Mouse (Mus musculus) brain, embryonic 14.5 days (tissue): Measurements from ENCODE around the gene Sf3a1. TPM values are rescaled to one million over a fixed set of nuclear protein-coding genes. Genes with fewer than 3 reads are reported as not detected.
A peak's percentile ranks its signal among the peaks of the same experiment; 100 is the strongest.
"Not testable (repeated sequence)": the region's sequence is repeated elsewhere in the genome, so short reads cannot be mapped to it uniquely, and the experiment has no call there.

ENCODE experiments used
- DNase-seq: peaks from one replicate; pipeline ENCODE4 v3.0.0-alpha.2; 2011; ENCODE audit warnings: low read depth
- CTCF ChIP-seq: fragments of 200-500 bp; IDR thresholded peaks from 2 replicates; pipeline ENCODE4 v1.5.1; 2012; ENCODE audit warnings: inconsistent platforms, mild to moderate bottlenecking, moderate library complexity, borderline replicate concordance; ENCODE audit not compliant: insufficient read depth, insufficient read length; ENCODE audit errors: extremely low read depth
- POLR2A ChIP-seq: fragments of 200-500 bp; IDR thresholded peaks from 2 replicates; pipeline ENCODE4 v1.6.1; 2012; ENCODE audit warnings: mild to moderate bottlenecking, inconsistent platforms, borderline replicate concordance; ENCODE audit not compliant: poor library complexity, insufficient read depth, insufficient read length, severe bottlenecking; ENCODE audit errors: extremely low read depth
- polyA plus RNA-seq: library from polyadenylated mRNA; depleted of rRNA; stranded (reverse); fragments of >200 nt; gene quantifications from 2 replicates; pipeline ENCODE4 v1.2.3, GENCODE M21; 2012

Sf3a1 gene
- polyA plus RNA-seq, 1 experiment: 84.0 TPM

DNA sequence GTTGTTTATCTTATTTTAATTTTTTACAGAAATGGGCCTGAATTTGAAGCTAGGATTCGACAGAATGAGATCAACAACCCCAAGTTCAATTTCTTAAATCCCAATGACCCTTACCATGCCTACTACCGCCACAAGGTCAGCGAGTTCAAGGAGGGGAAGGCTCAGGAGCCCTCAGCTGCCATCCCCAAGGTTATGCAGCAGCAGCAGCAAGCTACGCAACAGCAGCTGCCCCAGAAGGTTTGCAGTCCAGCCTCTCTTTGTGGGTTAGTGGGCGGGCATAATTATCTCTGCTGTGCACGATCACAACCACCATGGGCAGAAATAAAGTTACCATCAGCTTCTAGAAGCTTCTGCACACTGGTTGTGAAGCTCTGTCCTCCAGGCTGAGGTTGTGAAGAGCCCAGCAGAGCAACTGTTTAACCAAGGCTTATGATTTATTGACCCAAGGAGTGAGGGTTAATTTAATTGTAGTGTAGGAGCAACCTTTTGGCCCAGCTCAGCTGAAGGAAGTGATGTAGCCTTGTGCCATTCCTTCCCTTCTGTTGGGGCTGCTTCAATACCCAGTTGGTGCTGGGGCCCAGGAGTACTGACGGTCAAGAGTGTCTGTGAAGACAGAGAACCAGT lies 6.4 kb downstream of the Sf3a1 start:
- TF ChIP-seq CTCF: no peak
- TF ChIP-seq POLR2A: no peak
- no peak for DNase-seq

DNA sequence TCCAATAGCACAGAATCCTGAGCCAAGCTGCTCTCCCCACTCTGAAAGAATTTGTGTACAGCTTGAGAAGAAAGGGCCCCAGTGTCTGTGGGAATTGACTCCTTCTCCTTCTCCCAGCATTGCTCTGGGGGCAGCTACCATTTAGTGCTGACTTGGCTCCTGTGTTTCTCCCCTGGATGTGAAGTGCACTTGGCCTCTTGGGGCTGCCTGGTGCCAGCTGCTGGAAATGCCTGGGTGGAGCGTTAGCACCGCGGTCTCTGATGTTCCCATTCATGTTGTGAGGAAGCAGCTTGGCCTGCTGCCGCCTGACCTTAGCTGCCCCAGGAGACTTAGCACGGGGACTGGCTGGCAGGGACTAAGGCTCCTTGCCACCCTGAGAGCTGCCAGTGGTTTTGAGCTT lies 14.4 kb downstream of the Sf3a1 start:
- peak; percentile 39 for DNase-seq
- TF ChIP-seq POLR2A (no peak), CTCF (no peak)

- no peak for DNase-seq
- TF ChIP-seq CTCF (no peak), POLR2A (no peak)
Measured at GRCm38 (mm10) chr11:4177716-4178115, 17.6 kb downstream of the Sf3a1 start.

GRCm38 (mm10) chr11:4182061-4182460 lies 21.9 kb downstream of the Sf3a1 start:
- peak; percentile 13 for DNase-seq
- TF ChIP-seq CTCF (no peak), POLR2A (no peak)

DNA sequence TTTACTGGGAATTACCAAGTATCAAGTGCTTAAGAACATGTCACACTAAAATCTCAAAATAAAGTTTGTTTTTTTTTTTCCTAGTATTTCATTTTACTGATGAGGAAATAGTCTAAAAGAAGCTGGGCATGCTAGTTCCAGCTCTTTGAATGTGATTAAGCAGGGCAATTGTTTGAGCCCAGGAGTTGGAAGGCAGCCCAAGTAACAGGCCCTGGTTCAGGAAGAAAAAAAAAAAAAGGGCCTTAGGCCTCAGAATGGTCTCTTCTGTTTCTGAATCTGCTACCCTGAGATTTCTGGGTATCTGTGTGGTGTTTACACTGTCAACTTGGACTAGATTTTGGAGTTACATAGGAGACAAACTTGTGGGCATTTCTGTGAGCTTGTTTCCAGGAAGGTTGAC lies 23.4 kb downstream of the Sf3a1 start:
- TF ChIP-seq POLR2A (no peak), CTCF (no peak)
- DNase-seq: peak; percentile 80

- TF ChIP-seq CTCF (no peak), POLR2A (no peak)
- no peak for DNase-seq
Measured at GRCm38 (mm10) chr11:4184251-4184952, 24.3 kb downstream of the Sf3a1 start.

DNA sequence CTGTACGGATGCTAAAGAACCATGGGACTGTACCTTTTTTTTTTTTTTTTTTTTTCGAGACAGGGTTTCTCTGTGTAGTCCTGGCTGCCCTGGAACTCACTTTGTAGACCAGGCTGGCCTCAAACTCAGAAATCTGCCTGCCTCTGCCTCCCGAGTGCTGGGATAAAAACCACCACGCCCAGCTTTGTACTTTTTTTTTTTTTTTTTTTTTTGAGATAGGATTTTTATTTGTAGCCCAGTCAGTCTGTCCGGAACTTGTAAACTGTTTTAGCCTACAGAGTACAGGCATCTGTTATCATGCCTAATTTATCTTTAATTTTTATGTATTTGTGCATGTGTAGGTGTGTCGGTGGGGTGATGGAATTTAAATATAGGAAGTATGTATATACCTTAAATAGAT lies 25.3 kb downstream of the Sf3a1 start:
- not testable (repeated sequence) for DNase-seq

GRCm38 (mm10) chr11:4186486-4187317 lies 26.6 kb downstream of the Sf3a1 start, which contains the start of gene Tbc1d10a:
Tbc1d10a (plus strand) TSS chr11:4186789.
- DNase-seq: peak; percentile 99
- no peak for TF ChIP-seq CTCF
- TF ChIP-seq POLR2A: peak; percentile 96

- DNase-seq: no peak
- no peak for TF ChIP-seq POLR2A
- TF ChIP-seq CTCF: no peak
Measured at GRCm38 (mm10) chr11:4187318-4187700, 27.2 kb downstream of the Sf3a1 start.

- no peak for TF ChIP-seq CTCF
- no peak for TF ChIP-seq POLR2A
- DNase-seq: no peak
Measured at GRCm38 (mm10) chr11:4189182-4189581, 29.0 kb downstream of the Sf3a1 start.

GRCm38 (mm10) chr11:4190677-4191076 lies 30.5 kb downstream of the Sf3a1 start:
- TF ChIP-seq CTCF (no peak), POLR2A (no peak)
- DNase-seq: no peak
